Mouse (Mus musculus) lung, postnatal 0 days (tissue): ENCODE measurements around the gene Cdc42bpa.

Experiments
- CTCF ChIP-seq: IDR thresholded peaks from 2 replicates; pipeline ENCODE4 v1.5.1; 2016; ENCODE audit warnings: antibody characterized with exemption, mild to moderate bottlenecking
- EP300 ChIP-seq: IDR thresholded peaks from 2 replicates; pipeline ENCODE4 v1.6.1; 2016; ENCODE audit warnings: antibody characterized with exemption, mild to moderate bottlenecking, control low read depth

GRCm38 (mm10) chr1:180198959-180199714 is 238.9 kb downstream of the Cdc42bpa start, which contains the start of gene Coq8a:
- no peak for TF ChIP-seq EP300
- TF ChIP-seq CTCF, result no peak
